Mouse (Mus musculus) embryonic facial prominence, embryonic 13.5 days (tissue): ENCODE measurements around the gene Fam71f2. TPM values are rescaled to one million over a fixed set of nuclear protein-coding genes. Genes with fewer than 3 reads are reported as not detected.

Source experiments
- ATAC-seq: fragments of 200-750 bp; cut with Nextera tagmentation; 2 replicates; pipeline ENCODE4 v1.8.0; 2017; ENCODE audit warnings: low read depth; ENCODE audit not compliant: insufficient number of reproducible peaks, insufficient read depth, low FRiP score, low TSS enrichment
- H3K27ac ChIP-seq: fragments of 300-500 bp; sonication (generic); 2 replicates; pipeline ENCODE4 v1.5.1; 2015; ENCODE audit warnings: moderate library complexity, mild to moderate bottlenecking, inconsistent platforms
- H3K27me3 ChIP-seq: fragments of 300-500 bp; sonication (generic); 2 replicates; pipeline ENCODE4 v1.6.1; 2015; ENCODE audit warnings: mild to moderate bottlenecking, inconsistent platforms
- H3K36me3 ChIP-seq: fragments of 300-500 bp; sonication (generic); 2 replicates; pipeline ENCODE4 v1.6.1; 2015; ENCODE audit warnings: mild to moderate bottlenecking, inconsistent platforms
- H3K4me1 ChIP-seq: fragments of 300-500 bp; sonication (generic); 2 replicates; pipeline ENCODE4 v1.6.1; 2015; ENCODE audit warnings: inconsistent platforms
- H3K4me2 ChIP-seq: fragments of 300-500 bp; sonication (generic); 2 replicates; pipeline ENCODE4 v1.6.1; 2015; ENCODE audit warnings: moderate library complexity, mild to moderate bottlenecking, inconsistent platforms
- H3K4me3 ChIP-seq: fragments of 300-500 bp; sonication (generic); 2 replicates; pipeline ENCODE4 v1.5.1; 2015; ENCODE audit warnings: mild to moderate bottlenecking, inconsistent platforms
- H3K9ac ChIP-seq: fragments of 300-500 bp; sonication (generic); 2 replicates; pipeline ENCODE4 v1.6.1; 2015; ENCODE audit warnings: mild to moderate bottlenecking, inconsistent platforms
- H3K9me3 ChIP-seq: fragments of 300-500 bp; sonication (generic); 2 replicates; pipeline ENCODE4 v1.6.1; 2016; ENCODE audit warnings: inconsistent platforms
- WGBS: fragments of 180-500 bp; shearing (Covaris S2); methylation state at CpG from one replicate; pipeline ENCODE4 v1.1.7; 2015; ENCODE audit warnings: mixed read lengths; 5-methylcytosine and 5-hydroxymethylcytosine counted together
- polyA plus RNA-seq: library from polyadenylated mRNA; unstranded; fragments of >200 nt; fragmentation: Nextera tagmentation; extraction: Ambion mirVana; gene quantifications from 2 replicates; pipeline ENCODE4 v1.2.1, GENCODE M21; 2015

Fam71f2 gene
- 0.55 and 1.0 TPM in 2 replicates for polyA plus RNA-seq

- Histone ChIP-seq H3K9ac (no peak within 1 kb of the TSS), H3K9me3 (no peaks in the 10 kb centered on the region), H3K4me1 (no peaks in the 10 kb centered on the region), H3K27me3 (no peaks in the 10 kb centered on the region), H3K4me3 (no peak within 1 kb of the TSS), H3K4me2 (no peak within 1 kb of the TSS), H3K27ac (no peak within 1 kb of the TSS), H3K36me3 (peaks cover 14% of the 10 kb centered on the region)
- no peak for ATAC-seq
- 86% methylated on average over 8 of the region's 8 CpGs for WGBS
Measured at GRCm38 (mm10) chr6:29279293-29279692, at the start of gene Fam71f2. Gene Fam71f2 (plus strand): TSS chr6:29279593.

- H3K4me1 ChIP-seq, result no peaks in the 10 kb centered on the region
- no peak overlapping the region for H3K4me2 ChIP-seq
- ATAC-seq, result no peak
- no peak overlapping the region for H3K4me3 ChIP-seq
- no peaks in the 10 kb centered on the region for H3K27me3 ChIP-seq
- H3K36me3 ChIP-seq, result no peaks in the 10 kb centered on the region
- H3K9me3 ChIP-seq, result no peaks in the 10 kb centered on the region
- 70% methylated on average over 6 of the region's 6 CpGs for WGBS
- H3K9ac ChIP-seq, result no peak overlapping the region
- no peak overlapping the region for H3K27ac ChIP-seq
Measured at GRCm38 (mm10) chr6:29230386-29230785, 49.0 kb upstream of the Fam71f2 start.

- no peak overlapping the region for H3K27ac ChIP-seq
- H3K9ac ChIP-seq, result no peak overlapping the region
- no peaks in the 10 kb centered on the region for H3K36me3 ChIP-seq
- H3K4me3 ChIP-seq, result no peak overlapping the region
- 58% methylated on average over 3 of the region's 3 CpGs for WGBS
- no peaks in the 10 kb centered on the region for H3K4me1 ChIP-seq
- H3K9me3 ChIP-seq, result no peaks in the 10 kb centered on the region
- H3K4me2 ChIP-seq, result no peak overlapping the region
- no peaks in the 10 kb centered on the region for H3K27me3 ChIP-seq
- no peak for ATAC-seq
Measured at GRCm38 (mm10) chr6:29231799-29232198, 47.6 kb upstream of the Fam71f2 start.

GRCm38 (mm10) chr6:29232321-29232720, 47.1 kb upstream of the Fam71f2 start:
- no peak for ATAC-seq
- H3K27me3 ChIP-seq, result no peaks in the 10 kb centered on the region
- no peaks in the 10 kb centered on the region for H3K4me1 ChIP-seq
- no peaks in the 10 kb centered on the region for H3K9me3 ChIP-seq
- H3K36me3 ChIP-seq, result no peaks in the 10 kb centered on the region
- H3K9ac ChIP-seq, result no peak overlapping the region
- WGBS, result 60% methylated on average over 6 of the region's 6 CpGs
- no peak overlapping the region for H3K4me3 ChIP-seq
- no peak overlapping the region for H3K4me2 ChIP-seq
- no peak overlapping the region for H3K27ac ChIP-seq

- H3K36me3 ChIP-seq, result no peaks in the 10 kb centered on the region
- no peak overlapping the region for H3K27ac ChIP-seq
- no peak overlapping the region for H3K9ac ChIP-seq
- H3K4me2 ChIP-seq, result no peak overlapping the region
- no peaks in the 10 kb centered on the region for H3K4me1 ChIP-seq
- 57% methylated on average over 3 of the region's 3 CpGs for WGBS
- no peaks in the 10 kb centered on the region for H3K27me3 ChIP-seq
- ATAC-seq, result no peak
- H3K9me3 ChIP-seq, result no peaks in the 10 kb centered on the region
- no peak overlapping the region for H3K4me3 ChIP-seq
Measured at GRCm38 (mm10) chr6:29233710-29234109, 45.7 kb upstream of the Fam71f2 start.

- Histone ChIP-seq H3K4me2 (no peak overlapping the region), H3K36me3 (no peaks in the 10 kb centered on the region), H3K4me3 (no peak overlapping the region), H3K9ac (no peak overlapping the region), H3K4me1 (no peaks in the 10 kb centered on the region), H3K27ac (no peak overlapping the region), H3K9me3 (no peaks in the 10 kb centered on the region), H3K27me3 (no peaks in the 10 kb centered on the region)
- no peak for ATAC-seq
- 43% methylated on average over 8 of the region's 8 CpGs for WGBS
Measured at GRCm38 (mm10) chr6:29234272-29234671, 45.1 kb upstream of the Fam71f2 start.

GRCm38 (mm10) chr6:29240806-29241205, 38.6 kb upstream of the Fam71f2 start:
- H3K4me3 ChIP-seq, result no peak overlapping the region
- no peak for ATAC-seq
- H3K27me3 ChIP-seq, result no peaks in the 10 kb centered on the region
- H3K4me1 ChIP-seq, result no peaks in the 10 kb centered on the region
- no peak overlapping the region for H3K9ac ChIP-seq
- H3K27ac ChIP-seq, result no peak overlapping the region
- H3K36me3 ChIP-seq, result no peaks in the 10 kb centered on the region
- H3K4me2 ChIP-seq, result no peak overlapping the region
- H3K9me3 ChIP-seq, result no peaks in the 10 kb centered on the region
- WGBS, result 34% methylated on average over 2 of the region's 2 CpGs

GRCm38 (mm10) chr6:29241697-29242096, 37.7 kb upstream of the Fam71f2 start:
- H3K27me3 ChIP-seq, result no peaks in the 10 kb centered on the region
- H3K9me3 ChIP-seq, result no peaks in the 10 kb centered on the region
- no peak overlapping the region for H3K9ac ChIP-seq
- WGBS, result 55% methylated on average over 2 of the region's 2 CpGs
- H3K36me3 ChIP-seq, result no peaks in the 10 kb centered on the region
- H3K27ac ChIP-seq, result no peak overlapping the region
- H3K4me3 ChIP-seq, result no peak overlapping the region
- no peaks in the 10 kb centered on the region for H3K4me1 ChIP-seq
- ATAC-seq, result no peak
- H3K4me2 ChIP-seq, result no peak overlapping the region

GRCm38 (mm10) chr6:29242265-29242664, 37.1 kb upstream of the Fam71f2 start:
- no peak for ATAC-seq
- no peaks in the 10 kb centered on the region for H3K9me3 ChIP-seq
- H3K4me2 ChIP-seq, result no peak overlapping the region
- 49% methylated on average over 1 of the region's 1 CpGs for WGBS
- H3K27ac ChIP-seq, result no peak overlapping the region
- no peaks in the 10 kb centered on the region for H3K36me3 ChIP-seq
- H3K27me3 ChIP-seq, result no peaks in the 10 kb centered on the region
- no peak overlapping the region for H3K9ac ChIP-seq
- H3K4me3 ChIP-seq, result no peak overlapping the region
- H3K4me1 ChIP-seq, result no peaks in the 10 kb centered on the region

GRCm38 (mm10) chr6:29245272-29246120, 33.9 kb upstream of the Fam71f2 start:
- Histone ChIP-seq H3K9ac (no peak overlapping the region), H3K4me1 (no peaks in the 10 kb centered on the region), H3K36me3 (no peaks in the 10 kb centered on the region), H3K27ac (no peak overlapping the region), H3K9me3 (no peaks in the 10 kb centered on the region), H3K27me3 (no peaks in the 10 kb centered on the region), H3K4me3 (no peak overlapping the region), H3K4me2 (no peak overlapping the region)
- ATAC-seq, result no peak
- WGBS, result 62% methylated on average over 14 of the region's 14 CpGs

- H3K27me3 ChIP-seq, result no peaks in the 10 kb centered on the region
- no peak overlapping the region for H3K27ac ChIP-seq
- 65% methylated on average over 3 of the region's 3 CpGs for WGBS
- H3K4me2 ChIP-seq, result no peak overlapping the region
- no peak overlapping the region for H3K4me3 ChIP-seq
- ATAC-seq, result no peak
- H3K4me1 ChIP-seq, result no peaks in the 10 kb centered on the region
- H3K36me3 ChIP-seq, result no peaks in the 10 kb centered on the region
- no peak overlapping the region for H3K9ac ChIP-seq
- H3K9me3 ChIP-seq, result no peaks in the 10 kb centered on the region
Measured at GRCm38 (mm10) chr6:29246183-29246582, 33.2 kb upstream of the Fam71f2 start.

- H3K27ac ChIP-seq, result no peak overlapping the region
- H3K27me3 ChIP-seq, result no peaks in the 10 kb centered on the region
- ATAC-seq, result no peak
- WGBS, result 36% methylated on average over 5 of the region's 5 CpGs
- H3K4me3 ChIP-seq, result no peak overlapping the region
- no peaks in the 10 kb centered on the region for H3K9me3 ChIP-seq
- no peaks in the 10 kb centered on the region for H3K4me1 ChIP-seq
- no peak overlapping the region for H3K4me2 ChIP-seq
- H3K36me3 ChIP-seq, result no peaks in the 10 kb centered on the region
- no peak overlapping the region for H3K9ac ChIP-seq
Measured at GRCm38 (mm10) chr6:29246585-29246984, 32.8 kb upstream of the Fam71f2 start.
